Mouse (Mus musculus): ENCODE measurements at regions not wholly inside any gene's neighbourhood (a gene's known extent, or its start where the extent isn't known, plus 50 kb on each side); places are given as distances from the start of the nearest gene placed in this dataset.
"Not testable (repeated sequence)": the region's sequence is repeated elsewhere in the genome, so short reads cannot be mapped to it uniquely, and the experiment has no call there.

DNA sequence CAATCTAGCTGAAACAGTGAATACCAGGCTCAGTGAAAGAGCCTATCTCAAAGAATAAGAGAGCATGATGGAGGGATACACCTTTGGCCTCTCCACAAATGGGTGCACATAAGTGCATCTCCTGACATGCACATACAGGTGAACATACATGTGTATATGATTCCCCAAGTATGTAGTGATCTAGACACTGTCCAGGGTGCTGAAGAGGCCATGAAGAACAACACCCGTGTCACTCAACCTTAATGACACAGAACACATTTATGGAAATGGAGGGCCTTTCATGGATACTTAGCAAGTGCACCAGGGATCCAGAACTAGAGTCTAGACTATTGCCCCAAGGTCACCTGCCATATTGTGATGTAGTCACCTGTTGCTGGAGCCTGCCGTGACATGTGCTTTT, 56.9 kb downstream of the Spata19 start:
- DNase-seq (ENCODE audit: low read depth, low spot score): no peak

DNA sequence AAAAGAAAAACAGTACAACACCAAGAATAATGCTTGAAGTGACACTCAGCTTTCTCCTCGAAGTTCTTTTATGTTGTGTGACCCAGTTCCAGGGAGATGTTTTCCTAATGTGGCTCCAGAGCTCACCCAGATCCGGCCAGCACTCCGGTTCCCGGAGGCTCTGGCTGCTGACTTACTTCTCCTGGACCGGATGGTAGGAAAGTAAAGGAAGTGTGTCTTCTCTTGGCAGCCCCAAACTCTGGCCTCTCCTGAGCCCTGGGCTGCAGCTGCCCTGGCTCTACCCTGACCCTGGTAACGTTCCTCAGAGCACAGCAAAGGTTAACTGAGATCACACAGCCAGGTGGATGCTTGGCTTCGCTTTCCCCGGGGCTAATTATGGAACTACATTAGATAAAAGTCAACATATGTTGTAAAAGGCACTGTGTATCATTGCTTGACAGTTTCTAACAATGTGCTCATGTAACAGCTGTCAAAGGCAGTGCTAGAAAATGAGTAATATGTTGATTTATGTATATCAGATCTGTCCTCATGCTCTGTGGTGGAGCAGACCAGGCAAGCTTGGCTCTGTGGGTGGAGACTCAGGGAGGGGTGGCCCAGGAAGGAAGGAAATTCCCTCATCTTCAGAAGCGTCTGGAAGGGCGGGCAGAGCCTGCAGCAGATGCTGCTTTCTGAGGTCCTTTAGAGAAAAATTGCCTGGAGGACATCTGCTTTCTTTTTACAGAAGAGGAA, 57.5 kb downstream of the Spata19 start:
- no peak for DNase-seq (ENCODE audit: low read depth, low spot score)

DNA sequence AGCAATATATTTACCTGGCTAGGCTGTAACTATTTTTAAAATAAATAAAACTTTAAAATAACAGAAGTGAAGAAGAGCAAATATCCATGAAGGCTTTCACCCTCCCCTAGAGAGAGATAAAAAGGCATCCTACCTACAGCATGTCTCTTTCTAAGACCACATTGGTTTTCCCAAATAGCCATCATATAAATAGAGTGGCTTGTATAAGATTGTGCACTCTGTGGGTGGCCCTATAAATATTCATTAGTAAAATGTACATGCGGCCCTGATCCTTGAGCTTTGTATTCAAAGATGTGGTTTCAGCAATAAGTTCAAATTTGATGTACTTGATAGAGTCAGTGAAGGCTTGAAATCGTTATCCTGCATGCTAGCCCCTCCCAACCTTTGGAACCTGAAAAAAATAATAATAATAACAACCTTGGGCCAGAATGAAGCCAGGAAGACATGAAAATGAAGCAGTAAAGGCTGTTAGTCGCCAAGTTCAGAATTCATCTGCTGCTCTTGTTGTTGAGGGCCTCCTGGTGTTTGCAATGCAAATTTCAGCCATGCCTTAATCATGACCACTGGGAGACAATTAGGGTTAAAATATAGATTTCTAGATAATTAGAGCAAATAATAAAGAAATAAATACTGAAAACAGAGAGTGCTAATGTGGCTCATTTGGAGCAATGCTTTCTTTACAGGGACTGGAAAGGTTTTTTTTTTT, 61.9 kb downstream of the Spata19 start:
- DNase-seq (ENCODE audit: low read depth, low spot score): no peak

DNA sequence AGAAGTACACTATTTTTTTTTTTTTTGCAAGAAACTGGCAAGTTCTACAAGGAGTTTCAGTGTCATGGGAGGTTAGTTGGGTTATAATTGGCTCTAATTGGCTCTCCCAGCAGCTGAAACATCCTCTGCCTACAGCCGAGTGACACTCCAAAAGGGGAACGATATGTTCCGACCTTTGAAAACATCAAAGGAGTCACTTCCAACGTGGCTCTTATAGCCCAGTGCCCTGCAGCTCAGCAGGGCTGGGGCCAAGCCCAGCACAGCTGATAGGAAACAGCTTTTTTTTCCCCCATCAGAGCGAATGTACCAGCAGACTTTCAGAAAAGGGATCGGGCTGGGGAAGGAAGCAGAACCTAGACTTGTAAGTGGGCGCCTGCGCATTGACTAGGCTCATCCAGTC, 64.4 kb downstream of the Spata19 start:
- DNase-seq (ENCODE audit: low read depth, low spot score): no peak

DNA sequence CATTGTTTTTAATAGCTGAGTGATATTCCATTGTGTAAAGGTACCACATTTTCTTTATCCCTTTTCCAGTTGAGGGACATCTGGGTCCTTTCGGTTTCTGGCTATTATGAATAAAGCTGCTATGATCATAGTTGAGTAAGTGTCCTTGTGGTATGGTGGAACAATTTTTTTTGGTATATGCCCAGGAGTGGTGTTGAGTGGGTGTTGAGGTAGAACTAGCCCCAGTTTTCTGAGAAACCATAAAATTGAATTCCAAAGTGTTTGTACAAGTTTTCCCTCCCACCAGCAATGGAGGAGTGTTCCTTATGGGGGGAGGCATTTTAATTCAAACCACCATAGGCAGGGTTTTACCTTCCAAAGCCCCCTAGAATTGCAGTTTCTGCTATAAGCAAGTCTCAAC, 67.4 kb downstream of the Spata19 start:
- DNase-seq (ENCODE audit: low read depth, low spot score): no peak

DNA sequence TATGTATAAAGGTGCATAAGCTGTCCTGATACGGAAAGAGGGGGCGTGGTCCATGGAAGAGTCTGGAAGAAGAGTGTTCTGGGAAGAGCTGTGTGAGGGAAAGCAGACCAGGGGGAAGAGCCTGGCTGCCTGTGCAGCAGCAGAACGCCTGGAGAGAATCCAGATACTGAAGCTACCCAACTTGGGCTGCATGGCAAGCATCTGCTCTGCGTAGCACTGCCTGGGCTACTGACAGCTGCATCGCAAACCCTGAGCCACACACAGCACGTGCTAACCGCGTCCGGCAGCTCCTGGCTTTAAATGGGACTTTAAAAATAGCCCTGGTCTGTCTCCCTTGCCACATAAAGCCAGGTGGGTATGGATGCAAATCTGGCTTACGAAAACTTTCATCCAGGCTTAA, 78.9 kb downstream of the Spata19 start:
- no peak for DNase-seq (ENCODE audit: low read depth, low spot score)

DNA sequence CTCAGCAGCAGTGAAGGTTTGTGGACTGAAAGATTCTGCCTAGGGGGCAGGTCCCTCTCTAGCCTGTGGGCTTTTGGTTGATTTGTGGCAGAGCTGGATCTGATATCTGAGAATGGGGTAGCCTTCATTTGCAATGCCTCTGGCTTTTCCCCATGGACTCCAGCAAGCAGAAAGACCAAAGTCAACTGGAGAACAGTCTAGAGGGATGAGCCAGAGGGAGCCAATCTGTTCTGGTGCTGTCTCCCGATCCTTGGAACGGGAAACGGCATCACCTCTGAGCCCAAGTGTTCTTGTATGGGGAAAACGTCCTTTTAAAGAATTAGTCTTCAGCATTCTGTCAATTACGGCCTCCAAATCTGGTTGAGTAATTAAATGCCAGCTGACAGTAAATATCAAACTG, 80.0 kb downstream of the Spata19 start:
- no peak for DNase-seq (ENCODE audit: low read depth, low spot score)

DNA sequence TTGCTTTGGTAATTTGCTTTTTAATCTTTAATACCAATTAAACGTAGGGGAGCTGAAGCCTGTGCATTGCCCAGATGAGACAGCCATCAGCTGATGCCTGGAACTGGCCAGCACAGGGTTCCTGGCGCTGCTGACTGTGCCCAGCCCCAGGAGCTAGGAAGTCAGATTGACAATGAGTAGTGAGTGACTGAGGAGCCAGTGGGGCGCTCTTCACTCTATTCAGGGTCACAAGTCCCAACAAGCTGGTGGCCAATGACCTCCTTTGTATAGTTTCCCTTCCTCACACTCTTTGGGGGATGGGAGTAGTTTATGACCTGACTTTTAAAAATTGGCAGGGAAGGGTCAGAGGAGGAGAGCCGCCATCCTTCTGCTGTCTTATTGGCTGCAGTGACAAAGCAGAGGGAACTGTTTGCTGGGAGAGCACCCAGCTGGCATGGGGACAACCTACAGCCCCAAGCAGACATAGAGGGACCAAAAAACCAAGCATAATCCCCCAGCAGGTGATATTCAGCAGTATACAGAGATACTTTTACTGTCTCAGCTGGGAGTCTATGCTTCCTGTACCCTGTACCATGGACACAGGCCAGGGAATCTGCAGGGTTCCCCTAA, 80.6 kb downstream of the Spata19 start:
- DNase-seq (ENCODE audit: low read depth, low spot score): no peak

DNA sequence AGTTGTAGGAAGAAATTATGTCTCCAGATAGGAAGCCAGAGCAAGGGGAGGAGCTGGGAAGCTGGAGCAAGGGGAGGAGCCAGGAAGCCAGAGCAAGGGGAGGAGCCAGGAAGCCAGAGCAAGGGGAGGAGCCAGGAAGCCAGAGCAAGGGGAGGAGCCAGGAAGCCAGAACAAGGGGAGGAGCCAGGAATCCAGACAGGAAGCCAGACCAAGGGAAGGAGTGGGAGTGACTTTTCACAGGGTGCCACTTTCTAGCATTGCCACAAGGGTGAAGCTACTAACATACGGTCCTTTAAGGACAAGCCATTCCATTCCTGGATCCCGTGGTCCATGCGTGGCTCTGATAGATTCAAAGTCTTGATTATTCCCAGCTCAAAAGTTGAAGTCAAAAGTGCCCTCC, 81.7 kb downstream of the Spata19 start:
- no peak for DNase-seq (ENCODE audit: low read depth, low spot score)

DNA sequence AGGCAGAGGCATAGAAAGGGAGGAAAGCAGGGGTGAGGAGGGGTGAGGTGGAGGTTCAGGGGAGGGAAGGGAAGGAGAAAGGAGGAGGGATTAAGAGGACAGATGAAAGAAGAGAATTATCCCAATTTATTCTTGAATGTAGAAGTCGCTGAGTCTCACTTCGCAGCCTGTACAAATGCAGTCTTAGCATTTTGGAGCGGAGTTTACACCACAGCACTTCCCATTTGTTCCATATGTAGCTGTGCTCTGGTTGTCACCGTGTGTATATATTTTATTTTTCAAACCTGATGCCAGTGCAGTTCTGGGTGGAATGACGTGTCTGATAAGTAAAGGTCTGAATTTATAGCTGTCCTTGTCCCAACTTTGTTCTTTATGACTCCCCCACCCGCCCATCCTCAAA, 105.2 kb downstream of the Spata19 start:
- no peak for DNase-seq (ENCODE audit: low read depth, low spot score)

DNA sequence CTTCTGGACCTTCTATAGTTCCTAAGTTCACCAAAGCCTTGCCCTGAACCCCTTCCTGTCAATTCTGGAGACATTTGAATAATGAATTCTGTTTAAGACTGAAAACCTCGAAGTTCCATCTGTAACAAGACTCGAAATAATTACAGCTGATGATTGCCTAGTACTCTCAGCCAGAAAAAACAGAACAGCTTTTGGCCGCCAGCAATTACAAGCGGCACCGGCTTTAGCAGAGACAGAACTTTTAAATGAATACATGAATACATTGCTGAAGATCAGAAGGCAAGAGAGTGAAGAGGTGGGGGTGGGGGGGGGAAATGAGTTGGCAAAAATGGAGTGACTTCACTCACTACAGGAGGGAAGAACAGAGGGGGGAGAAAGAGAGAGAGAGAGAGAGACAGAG, 112.6 kb downstream of the Spata19 start:
- DNase-seq (ENCODE audit: low read depth, low spot score): peak; percentile 47

DNA sequence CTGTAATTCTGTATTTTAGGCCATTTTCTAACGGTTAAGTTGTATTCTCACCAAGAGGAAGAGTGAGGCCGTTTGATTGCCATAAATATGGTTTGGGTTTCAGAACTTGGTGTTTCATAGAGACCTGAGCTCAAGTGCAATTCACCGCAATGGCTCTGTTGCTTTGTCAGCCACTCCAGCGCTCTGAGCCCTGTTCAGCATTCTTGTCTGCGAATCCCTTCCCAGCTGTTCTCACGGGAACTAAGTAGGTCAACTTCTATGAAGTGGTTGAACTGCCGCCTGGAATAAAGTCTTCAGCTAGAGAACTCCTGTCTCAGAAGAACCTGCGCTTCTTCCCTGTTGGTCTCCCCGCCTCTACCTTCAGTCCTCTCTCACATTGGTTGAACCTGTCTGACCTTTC, 113.1 kb downstream of the Spata19 start:
- DNase-seq (ENCODE audit: low read depth, low spot score): no peak

DNA sequence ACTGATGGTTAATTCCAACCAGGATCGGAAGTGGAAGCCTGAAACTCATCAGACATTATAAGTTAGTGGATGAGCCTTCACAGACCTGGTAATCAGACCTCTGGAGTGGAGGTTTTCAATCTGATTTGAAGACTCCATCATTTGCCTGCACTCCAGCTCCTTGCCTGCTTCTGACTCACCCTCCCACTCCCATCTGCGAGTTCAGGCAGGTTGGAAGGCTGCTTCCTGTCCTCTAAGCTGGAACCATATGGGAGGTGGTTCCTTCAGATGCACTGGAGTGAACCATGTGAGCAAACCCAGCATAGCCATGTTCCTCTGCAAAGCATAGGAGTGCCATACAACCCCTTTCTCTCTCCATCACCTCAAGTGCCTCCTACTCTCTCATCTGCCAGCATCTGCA, 114.6 kb downstream of the Spata19 start:
- DNase-seq (ENCODE audit: low read depth, low spot score): no peak

DNA sequence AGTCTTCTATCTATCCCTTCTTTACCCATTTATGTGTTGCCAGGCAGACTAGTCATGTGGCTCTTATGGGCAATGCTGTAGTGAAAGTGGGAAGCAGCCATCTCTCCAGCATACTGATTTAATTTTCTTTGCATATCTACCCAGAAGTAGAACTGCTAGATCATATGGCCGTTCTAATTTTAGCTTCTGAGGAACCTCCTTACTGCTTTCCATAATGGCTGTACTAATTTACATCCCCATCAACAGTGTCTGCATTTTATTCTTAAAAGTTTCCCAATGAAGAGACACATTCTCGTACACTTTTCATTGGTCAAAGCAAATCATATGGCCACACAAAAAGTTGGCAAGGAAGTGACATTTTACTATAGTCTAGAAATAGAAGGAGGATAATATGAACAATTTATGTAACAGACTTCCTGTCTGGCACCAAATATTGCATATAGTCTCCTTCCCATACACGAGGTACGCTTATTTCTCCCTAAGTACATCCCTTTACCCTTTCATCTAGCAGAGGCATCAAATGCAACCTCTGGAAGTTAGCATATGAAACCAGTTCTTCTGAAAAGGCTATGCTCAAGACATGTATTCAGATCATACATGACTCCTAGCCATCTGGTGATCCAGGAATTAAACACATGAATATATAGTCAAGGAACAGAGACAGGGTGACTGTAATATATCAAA, 119.0 kb downstream of the Spata19 start:
- peak; percentile 52 for DNase-seq (ENCODE audit: low read depth, low spot score)

DNA sequence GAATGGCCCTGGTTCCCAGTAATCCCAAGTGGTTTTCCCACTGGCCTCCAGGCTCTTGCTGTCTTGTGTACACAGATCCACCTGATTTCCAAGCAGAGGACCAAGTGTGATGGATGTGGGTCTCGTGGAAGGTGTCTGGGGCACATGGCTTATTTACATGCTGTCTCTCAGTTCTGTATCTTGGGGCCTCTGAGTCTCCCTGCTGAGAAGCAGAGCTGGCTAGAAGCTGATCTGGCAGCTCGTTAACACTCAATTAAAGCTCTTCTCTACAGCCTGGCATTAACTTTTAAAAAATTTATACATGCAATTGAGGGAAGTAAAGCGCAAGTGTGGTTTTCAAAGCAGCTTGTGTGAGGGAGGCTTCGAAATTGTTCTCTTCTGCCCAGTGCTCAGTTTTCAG, 121.4 kb downstream of the Spata19 start:
- DNase-seq (ENCODE audit: low read depth, low spot score): no peak

DNA sequence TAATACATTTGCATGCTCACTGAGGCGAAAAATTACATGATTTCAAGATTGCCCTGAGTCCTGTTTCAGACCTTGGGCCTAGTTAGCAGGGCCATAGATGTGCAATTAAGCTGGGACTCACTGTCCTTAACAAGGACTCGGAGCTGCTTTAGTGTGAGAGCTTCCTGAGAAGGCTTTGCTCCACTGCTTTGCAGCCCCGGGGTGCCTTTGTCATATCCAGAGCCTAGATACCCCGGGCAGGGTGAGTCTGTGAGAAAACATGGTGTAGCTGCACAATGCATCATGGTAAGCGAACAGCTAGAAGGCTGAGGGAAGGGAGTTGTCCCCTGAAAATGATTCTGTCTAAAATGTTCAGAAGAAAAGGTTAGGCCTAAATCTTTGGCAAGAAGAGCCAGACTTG, 123.1 kb downstream of the Spata19 start:
- no peak for DNase-seq (ENCODE audit: low read depth, low spot score)

DNA sequence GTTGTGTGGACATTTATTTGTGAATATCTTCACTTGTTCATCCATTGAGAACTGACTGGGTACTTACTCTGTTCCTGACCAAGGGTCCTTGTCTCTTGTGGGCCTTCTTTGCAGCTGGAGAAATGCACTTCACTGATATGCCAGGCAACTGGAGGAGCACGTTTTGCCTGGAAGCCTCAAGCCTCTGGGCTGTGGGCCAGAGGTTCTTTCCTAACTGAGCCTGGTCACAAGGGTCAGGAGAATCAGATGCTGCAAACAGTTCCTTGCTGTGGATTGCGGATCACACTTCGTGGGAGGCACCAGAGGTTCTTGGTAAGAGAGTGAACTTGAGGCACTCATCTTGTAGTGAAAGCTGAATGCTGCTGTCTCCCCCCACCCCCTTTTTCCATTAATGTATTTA, 124.6 kb downstream of the Spata19 start:
- DNase-seq (ENCODE audit: low read depth, low spot score): no peak

DNA sequence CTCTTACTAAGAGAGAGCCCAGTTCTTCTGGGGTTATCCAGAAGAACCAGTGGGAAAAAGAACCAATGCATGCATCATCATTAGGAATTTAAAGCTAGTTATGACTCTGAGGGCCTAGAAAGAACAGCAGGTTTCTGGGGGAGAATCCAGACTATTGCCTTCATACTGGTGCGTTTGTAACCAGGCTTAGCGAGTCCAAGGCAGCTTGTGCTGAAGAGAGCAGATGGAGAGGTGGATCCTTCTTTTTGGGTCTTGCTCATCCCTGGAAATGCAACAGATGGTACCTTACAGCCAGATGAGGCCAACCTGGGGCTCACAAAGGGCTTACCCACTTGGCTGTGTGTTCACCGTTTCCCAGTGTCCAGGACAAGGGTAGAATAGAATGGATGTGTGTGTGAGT, 130.1 kb downstream of the Spata19 start:
- DNase-seq (ENCODE audit: low read depth, low spot score): no peak

DNA sequence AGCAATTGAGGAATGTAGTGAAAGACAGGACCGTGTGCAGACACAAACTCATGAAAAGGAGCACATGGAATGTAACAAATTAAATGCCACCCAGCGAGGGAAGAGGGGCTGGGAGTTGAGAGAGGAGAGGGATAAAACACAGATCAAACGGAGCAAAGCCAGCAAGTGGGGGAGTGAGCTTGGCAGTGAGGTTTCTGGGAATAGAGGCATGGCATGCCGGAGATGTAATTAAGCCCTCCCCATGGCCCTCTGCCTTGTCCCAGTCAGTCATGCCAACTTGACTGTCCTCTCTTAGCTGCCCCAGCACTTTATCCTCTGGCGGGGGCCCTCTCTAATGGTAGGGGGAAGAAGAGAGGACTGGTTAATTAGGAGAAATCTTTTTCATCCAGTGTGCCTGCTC, 141.9 kb downstream of the Spata19 start:
- no peak for DNase-seq (ENCODE audit: low read depth, low spot score)

DNA sequence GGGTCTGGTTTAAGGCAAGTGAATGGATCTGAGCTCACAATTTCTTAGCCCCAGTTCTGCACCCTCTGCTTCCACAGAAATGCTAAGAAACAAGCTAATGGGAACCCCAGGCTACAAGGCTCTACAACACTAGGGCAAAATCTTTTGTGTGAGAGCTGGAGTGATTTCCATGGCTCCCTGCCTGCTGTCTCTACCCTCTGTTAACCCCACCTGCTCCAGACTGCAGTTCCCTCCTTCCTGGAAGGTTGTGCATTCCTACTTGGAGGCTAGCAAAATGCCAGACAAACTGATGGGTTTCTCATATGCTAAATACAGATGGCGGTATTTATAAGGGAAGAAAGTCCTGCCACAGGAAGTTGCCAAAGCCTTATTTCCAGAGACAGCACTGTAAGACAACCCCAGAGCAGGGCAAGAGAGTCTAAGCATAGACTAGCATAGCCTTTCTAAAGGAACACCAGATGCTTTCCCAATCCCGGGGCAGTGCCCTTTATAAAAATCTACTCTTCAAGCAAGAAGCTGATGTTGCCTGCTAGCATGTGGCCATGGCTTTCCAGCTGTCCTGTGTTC, 145.1 kb downstream of the Spata19 start:
- peak; percentile 37 for DNase-seq (ENCODE audit: low read depth, low spot score)

DNA sequence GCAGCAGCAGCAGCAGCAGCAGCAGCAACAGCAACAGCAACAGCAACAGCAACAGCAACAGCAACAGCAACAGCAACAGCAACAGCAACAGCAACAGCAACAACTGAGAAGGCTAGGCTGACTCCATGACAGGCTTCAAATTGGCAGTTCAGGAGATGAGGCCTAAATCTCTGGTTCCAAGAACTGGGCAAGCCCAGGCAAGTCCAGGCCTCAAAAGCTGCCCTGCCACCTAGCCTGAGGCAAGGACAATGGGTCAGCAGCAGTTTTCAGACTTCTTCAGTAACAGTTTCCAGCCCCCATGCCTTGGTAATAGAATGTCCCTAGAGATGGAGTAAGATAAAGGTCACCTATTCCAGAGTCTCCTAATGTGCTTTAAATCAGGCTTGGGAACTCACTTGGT, 158.1 kb downstream of the Spata19 start:
- not testable (repeated sequence) for DNase-seq (ENCODE audit: low read depth, low spot score)

Data from brain, embryonic 18.5 days (tissue).